Mouse (Mus musculus): ENCODE results near the gene Rab11fip3.
"Not testable (repeated sequence)": the region's sequence is repeated elsewhere in the genome, so short reads cannot be mapped to it uniquely, and the experiment has no call there.

Gene Rab11fip3

DNA sequence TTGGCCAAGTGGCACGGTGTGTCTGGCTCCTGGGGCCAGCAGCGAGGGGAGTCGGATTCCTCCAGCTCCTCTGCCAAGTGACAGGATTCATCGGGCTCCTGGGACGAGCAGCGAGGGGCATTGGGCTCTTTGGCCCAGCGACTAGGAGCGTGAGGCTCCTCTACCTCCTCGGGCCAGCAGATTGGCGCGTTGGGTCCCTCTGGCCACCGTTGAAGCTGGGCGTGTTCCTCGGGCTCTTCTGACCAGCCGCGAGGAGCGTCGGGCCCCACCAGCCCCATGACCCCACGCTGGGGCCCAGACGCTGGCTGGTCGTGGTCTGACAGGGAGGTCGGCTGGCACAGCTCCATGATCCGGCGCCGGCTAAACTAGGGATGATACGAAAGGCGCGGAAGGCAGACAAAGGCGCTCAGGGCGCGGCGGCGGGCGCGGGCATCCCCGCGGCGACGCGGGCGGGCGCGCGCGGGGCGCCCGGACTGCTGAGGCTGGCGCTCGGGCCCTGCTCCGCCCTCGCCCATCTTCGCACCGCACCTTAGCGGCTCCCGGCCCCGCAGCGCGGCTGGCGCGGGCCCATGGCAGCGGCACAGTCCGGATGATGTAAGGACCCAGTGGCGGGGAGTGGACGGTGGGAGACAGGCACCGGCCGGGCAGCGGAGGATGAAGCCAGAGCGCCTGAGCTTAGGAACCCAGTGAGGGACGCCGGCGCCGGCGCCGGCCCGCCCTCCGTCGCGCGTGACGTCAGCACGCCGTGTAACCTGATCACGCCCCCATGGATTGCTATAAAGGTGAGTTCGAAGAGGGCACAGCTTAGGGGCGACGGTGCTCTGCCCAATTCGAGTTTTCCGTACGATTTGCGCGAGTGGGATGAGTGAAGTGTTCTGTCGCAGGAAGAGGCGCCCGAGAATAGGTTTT, at the start of gene Rab11fip3:
Gene Rab11fip3, minus strand, starts transcription at position 725 of the 909 bp plus-strand sequence.
- DNase-seq (ENCODE audit: low spot score in 2 of 2), result peak; percentile 78 to 84

DNA sequence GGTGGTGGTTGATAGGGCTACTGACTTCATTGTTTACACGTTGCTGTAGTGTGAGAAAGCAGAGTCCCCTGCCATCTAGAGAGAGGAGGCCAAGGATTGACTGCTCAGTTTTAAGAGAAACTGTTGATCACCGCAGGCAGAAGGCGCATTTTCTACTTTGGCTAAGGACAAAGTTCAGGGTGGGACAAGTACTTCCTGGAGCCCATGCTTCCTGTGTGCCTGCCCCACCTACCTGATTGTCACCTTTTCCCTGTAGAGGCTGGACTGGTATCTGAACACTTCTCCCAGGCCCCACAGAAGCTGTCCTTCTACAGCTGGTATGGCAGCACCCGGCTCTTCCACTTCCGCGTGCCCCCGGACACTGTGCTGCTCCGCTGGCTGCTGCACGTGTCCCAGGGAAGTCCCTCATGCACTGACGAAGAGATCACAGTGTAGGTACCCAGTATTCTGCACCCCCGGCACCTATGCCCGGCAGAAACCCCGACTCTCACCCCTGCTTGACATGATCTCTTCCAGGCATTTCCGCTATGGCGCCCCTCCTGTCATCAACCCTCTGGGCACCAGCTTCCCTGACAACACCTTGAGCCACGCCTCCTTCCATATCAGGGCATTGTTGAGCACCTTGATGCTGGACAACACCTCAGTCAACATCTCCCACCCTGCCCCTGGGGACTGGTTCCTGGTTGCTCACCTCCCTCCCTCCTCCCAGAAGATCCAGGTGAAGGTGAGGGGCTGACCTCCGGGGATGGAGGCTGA, 47.3 kb upstream of the Rab11fip3 start:
- DNase-seq (ENCODE audit: low spot score in 2 of 2), result no peak

DNA sequence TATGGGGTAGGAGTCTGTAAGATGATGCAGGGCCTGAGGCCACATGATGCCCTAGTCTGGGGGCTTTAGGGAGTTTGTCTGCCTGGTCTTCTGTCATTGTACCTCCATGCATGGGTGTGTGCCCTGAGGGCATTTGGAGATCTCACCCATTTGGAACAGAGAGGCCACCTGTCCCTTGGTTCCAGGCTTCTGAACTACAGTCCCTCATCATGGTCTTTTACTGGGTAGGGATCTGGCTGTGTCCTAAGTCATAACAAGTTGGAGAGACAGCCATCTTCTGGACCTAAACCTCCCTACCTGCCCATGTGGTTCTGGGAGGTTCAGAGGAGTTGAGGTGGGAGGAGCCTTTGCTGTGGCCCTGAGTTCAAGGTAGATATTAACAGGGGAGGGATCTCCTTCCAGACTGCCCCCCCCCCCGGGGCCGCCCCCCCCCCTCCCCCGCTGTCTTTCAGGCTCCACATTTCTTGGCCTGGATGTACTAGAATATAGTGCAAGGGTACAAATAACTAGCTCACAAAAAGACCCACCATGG, 46.7 kb upstream of the Rab11fip3 start:
- no peak for DNase-seq (ENCODE audit: low spot score in 2 of 2)

DNA sequence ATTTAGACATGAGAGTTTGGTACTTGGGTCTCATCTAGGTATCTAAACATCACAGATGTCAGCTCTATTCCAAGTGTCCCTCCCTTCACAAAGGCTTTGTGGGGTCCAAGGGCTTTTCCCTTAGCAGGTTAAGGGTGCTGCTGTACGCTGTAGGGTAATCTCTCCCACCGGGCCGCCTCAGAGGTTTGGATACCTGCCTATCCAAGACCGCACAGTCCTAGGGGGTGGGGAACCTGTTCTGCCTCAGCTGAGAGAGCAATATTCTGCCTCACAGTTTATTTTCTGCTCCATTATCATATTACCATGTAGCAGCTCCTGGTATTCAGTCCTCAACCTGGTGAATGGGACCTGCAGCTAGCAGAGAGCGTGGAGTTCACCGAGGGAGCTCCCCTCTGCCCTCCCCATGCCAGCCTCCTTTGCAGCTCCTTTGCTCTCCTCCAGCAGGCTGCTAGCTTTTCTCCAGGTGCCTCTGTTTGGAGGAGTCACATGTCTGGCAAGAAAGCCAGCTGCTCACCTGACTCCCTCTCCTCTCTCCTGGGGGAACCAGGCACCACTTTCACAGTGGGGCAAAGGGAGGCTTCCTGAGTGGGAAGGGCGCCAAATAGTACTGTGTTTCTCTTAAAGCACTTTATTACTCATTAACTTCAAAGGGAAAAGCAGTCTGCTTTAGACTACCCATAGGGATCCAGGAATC, 46.0 kb upstream of the Rab11fip3 start:
- DNase-seq (ENCODE audit: low spot score in 2 of 2), result no peak

DNA sequence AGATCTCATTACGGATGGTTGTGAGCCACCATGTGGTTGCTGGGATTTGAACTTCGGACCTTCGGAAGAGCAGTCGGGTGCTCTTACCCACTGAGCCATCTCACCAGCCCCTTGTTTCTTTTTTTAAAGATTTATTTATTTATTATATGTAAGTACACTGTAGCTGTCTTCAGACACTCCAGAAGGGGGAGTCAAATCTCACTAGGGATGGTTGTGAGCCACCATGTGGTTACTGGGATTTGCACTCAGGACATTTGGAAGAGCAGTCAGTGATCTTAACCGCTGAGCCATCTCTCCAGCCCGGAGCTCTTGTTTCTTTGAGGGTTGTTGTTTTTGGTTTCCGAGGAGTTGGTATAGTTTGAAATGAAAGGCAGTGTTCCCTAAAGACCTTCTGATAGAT, 45.1 kb upstream of the Rab11fip3 start:
- DNase-seq (ENCODE audit: low spot score in 2 of 2), result not testable (repeated sequence)

DNA sequence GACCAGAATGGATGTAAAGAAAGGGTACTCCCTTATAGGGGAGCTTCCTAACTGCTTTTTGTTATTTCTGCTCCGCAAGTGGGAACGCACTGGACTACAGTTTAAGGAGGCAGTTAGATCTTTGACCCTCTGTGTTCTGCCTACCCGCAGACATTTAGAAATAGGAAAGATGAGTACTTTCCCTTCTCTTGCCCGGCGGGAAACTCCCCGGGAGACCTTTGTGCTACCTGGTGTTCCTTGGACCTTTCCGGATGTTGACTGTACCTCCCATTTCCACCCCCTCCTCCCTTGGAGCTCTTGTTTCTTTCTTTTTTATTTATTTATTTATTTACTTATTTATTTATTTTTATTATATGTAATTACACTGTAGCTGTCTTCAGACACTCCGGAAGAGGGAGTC, 44.7 kb upstream of the Rab11fip3 start:
- no peak for DNase-seq (ENCODE audit: low spot score in 2 of 2)

DNA sequence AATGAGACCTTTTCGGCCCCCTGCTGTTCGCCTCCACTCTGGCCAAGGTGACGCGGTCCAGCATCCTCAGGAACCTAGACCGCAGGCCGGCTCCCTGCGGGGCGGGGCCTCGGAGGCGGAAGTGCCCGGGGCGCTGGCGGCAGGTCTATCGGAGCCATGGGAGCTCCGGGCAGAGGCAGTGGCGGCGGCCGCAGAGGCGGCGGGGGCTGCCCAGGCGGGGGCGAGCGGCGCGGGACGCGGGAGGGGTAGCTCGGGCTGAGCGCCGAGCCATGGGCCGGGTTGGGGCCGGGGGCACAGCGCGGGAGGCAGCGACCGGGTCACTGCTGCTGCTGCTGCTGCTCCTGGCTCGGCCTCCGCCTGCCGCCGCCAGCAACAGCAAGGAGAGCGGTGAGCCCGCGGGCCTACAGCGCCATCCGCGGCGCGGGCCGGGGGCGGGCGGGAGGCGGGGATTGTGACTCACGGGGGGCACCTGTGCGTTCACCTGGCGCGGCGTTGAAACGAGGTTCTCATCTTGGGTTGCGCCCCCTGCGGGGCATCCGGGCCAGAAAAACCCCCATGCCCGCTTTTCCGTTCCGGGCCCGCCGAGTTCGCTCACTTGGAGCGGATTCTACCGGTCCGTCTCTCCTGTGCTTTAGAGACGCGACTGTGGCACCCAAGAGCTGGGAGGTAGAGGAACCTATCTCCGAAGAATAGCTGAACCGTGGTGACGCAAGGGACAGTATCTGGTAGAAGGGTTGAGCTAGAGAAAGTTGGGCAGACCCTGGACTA, 44.0 kb upstream of the Rab11fip3 start, which contains the start of gene Tmem8:
Gene Tmem8, plus strand, starts transcription at position 119 of the 768 bp plus-strand sequence.
- DNase-seq (ENCODE audit: low spot score in 2 of 2), result peak; percentile 63 to 65

DNA sequence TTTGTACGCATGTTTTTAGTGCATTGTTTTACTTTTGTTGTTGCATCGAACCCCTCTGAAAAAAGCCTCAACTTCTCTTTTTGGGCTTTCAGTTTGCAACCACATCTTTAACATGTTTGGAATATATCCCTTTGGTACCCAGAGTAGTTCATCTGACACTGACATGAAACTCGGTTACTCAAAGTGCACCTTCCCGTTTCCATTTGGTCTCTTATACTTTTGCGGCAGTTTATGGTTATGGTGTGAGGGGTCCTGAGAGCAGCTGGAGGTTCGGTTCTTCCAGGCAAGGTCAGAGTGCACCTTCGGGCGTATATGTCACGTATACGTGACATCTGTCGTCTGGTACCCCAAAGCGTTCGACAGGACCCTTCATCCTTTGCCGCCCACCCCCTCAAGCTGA, 43.4 kb upstream of the Rab11fip3 start:
- no peak for DNase-seq (ENCODE audit: low spot score in 2 of 2)

DNA sequence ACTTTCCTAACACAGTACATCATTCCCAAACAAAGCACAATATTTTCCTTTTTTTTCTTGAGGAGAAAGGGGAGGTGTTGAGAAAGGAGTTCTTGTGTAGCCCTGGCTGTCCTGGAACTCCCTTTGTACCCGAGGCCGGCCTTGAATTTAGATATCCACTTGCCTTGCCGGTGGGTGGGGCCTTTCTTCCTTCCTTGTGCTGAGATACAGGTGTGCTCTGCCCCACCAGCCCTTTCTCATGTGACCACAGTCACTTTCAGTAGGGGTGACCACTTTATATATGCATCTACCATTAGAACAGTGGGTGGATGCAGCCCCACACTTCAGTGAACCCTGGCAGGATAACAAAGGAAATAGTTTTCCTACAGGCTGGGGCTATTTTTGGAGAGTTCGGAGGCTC, 42.4 kb upstream of the Rab11fip3 start:
- DNase-seq (ENCODE audit: low spot score in 2 of 2), result no peak

DNA sequence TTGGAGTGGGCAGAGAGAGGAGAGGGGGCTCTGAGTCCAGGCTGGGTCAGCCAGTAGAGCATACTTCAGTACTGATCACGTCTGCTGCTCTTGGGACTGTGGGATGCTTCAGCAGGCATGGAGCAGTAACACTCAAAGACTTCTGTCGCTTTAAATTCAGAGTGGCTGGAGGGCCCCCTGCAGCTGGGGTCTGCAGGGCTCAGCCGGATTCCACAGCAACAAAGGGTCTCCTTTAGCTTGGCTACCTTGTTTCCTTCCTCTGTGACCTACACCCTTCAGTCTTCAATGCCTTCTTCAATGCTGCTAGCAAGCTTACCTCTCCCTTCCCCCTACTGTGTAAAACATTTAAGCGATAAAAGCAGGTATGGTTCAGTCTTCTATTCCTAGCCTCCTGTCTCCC, 41.7 kb upstream of the Rab11fip3 start:
- DNase-seq (ENCODE audit: low spot score in 2 of 2), result no peak

DNA sequence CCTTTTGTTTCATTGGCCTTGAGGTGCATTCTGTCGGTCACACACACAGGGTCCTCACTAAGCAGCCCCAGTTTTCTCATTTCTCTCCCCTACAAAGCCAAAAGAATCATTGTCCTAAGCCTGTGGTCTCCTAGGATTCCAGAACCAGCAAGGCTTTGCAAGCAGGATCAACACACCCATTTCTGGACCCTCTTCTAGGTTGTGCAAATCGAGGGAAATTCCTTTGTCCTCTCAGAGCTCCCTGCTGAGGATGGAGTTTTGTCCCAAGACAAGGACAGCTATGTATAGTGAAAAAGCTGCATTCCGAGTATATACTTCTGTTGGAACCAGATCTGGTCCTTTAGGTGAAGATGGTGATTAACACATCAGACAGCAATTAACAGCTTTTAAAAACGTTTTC, 40.8 kb upstream of the Rab11fip3 start:
- no peak for DNase-seq (ENCODE audit: low spot score in 2 of 2)

DNA sequence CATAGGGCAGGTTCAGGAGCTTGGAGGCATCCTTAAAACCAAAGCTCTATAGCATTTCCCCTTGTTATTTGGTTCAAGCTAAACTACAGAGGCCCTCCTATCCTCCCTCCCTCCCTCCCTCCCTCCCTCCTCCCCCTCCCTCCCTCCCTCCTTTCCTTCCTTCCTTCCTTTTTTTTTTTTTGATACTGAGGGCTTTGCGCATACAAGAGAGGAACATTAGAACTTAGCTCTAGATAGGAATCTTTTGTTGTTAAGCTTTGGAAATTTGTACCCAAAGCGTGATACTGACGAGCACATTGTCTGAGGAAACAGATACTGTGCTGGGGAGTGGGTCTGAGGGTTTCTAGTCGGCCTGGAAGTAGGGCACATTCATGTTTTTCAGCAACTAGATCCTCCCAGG, 36.3 kb upstream of the Rab11fip3 start:
- no peak for DNase-seq (ENCODE audit: low spot score in 2 of 2)

DNA sequence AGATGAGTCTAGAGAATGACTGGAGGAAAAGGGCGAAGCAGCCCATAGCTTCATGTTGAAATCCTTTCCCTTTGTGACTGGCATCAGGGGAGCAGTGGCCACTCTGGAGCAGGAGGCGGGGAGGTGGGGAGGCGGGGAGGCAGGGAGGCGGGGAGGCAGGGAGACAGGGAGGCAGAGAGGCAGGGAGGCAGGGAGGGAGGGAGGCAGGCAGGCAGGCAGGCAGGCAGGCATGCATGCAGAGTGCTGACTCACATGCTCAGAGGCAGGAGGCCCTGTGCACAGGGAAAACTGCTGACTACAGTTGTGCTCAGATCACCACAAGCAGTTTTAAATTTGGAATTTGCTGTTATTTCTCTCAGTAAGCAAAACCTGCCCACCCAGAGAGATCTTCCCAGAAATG, 32.1 kb upstream of the Rab11fip3 start:
- DNase-seq (ENCODE audit: low spot score in 2 of 2), result peak in 1 of 2 experiments; percentile 38

DNA sequence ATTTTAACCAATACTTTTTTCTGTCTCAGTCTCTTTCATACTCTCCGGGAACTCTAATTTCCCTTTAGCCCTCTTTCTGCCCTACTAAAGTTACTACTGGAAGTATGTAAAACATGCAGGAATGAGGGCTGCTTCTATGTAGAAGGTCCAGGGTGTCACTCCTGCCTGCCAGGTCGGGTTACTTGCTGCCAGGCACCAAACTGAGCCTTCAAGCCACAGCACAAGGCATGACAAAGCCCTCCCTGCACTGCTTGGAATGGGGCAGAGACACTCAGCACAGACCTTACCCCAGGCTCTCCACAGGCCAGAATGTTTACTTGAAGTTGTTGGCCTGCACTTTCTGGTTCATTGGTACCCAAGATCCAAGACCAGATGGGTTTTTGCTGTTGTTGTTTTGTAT, 30.8 kb upstream of the Rab11fip3 start:
- DNase-seq (ENCODE audit: low spot score in 2 of 2), result no peak

DNA sequence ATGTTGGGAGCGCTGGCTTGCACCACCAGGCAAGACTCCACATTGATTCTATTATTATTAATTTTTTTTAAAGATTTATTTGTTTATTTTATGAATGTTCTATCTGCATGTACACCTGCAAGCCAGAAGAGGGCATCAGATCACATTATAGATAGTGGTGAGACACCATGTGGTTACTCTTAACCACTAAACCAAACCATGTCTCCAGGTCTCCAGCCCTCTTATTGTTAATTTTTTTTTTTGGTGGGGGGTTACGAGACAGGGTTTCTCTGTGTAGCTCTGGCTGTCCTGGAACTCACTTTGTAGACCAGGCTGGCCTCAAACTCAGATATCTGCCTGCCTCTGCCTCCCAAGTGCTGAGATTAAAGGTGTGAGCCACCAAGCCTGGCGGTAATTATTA, 30.0 kb upstream of the Rab11fip3 start:
- not testable (repeated sequence) for DNase-seq (ENCODE audit: low spot score in 2 of 2)

DNA sequence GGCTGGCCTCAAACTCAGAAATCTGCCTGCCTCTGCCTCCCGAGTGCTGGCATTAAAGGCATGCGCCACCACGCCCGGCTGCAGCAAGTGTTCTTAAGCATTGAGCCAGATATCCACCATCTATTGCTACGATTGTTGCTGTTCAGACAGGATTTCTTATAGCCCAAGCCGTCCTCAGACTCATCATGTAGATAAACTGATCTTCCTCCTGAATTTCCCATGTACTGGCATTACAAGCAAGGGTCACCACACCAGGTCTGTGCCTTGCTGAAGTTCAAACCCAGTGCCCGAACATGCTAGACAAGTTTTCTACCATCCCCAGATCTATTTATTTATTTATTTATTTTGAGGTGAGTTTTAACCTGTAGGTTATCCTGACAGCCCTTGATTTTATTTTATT, 29.1 kb upstream of the Rab11fip3 start:
- DNase-seq (ENCODE audit: low spot score in 2 of 2), result no peak

DNA sequence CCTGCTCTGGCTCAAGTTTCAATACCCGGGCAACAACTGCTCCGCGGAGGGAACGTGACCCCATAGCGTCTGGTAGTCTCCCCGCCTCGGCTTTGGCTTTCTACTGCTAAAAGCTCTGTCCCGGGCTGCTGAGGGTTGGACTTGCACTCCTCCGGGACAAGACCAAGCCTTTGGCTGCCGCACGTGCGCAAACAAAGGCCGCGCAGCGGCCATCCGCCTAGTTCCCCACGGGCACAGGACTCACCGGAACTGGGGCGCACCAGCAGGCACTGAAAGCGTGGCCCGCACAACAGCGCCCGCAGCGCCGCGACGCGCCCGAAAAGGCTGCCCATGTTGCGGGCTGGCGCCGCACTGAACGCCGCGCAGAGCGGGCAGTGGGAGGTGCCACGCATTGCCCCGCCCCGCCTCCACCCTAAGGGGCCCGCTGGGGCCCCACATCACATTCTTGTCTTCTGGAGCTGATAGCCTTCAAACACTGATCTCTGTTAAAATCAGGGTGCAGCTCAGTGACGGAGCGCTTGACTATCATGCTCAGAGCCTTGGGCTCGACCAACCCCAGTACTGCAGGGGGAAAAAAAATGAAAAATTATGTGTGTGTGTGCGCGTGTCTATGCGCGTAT, 25.9 kb upstream of the Rab11fip3 start, which contains the start of gene Nme4:
Gene Nme4, minus strand, starts transcription at position 482 of the 620 bp plus-strand sequence.
- peak; percentile 58 to 73 for DNase-seq (ENCODE audit: low spot score in 2 of 2)

DNA sequence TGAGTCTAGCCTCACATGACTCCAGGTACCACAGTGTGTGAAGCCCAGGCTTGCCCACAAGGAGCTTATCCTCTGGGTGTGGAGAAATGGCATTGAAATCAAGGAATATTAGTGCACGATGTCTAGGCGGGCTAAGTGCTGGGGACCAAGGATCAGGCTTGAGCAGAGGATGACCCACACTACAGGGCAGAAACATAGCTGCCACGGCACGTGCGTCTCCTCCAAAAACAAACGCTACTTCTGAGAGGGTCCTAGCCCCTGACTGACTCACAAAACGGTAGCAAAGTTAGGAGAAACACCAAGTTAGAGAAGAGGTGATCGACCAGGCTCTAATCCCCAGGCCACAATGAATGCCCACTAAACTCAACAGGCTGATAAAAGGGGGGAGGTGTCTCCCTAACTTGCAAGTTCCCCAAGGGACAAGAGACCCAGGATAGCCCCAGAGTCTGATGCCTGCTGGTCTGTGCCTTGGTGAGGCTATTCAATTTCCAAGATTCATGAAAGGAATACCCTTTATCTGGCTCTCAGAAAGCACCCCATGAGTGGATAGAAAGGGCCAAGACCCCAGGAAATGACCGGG, 25.3 kb upstream of the Rab11fip3 start:
- DNase-seq (ENCODE audit: low spot score in 2 of 2), result no peak

DNA sequence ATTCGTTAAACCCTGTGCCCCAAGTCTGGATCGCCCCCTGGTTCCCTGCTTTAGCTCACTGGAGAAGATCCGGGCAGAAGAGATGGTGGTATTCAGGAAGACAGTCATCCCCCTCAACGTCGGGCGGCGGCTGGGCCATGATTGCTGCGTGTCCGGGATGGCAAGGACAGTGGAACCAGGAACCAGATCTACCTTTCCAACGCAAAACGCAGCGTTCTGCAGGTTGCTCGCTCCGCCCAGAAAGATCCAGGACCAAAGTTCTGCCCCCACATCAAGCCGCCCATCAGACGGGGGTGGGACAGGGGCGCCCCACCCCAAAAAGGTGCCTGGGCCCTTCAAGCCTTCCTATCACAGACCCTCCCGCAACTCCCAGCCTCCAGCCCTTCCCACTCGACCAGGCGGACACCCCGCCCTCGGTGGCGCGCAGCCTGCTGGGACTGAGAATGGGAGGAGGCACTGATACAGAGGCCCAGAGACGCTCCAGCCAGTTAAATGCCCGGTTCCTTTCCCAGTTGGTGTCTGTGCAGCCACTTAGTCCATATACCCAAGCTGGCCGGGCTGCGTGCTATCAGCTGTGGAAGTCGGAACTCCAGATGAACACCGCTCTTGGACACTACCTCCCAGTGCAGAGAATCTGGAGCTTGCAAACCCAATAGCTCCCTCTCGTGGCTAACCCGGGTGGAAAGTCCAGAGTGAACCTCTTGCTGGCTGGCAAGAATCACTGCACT, 20.7 kb upstream of the Rab11fip3 start, which contains the start of gene Decr2:
Gene Decr2, minus strand, starts transcription at position 433 of the 728 bp plus-strand sequence.
- peak; percentile 89 to 92 for DNase-seq (ENCODE audit: low spot score in 2 of 2)

All from frontal cortex, postnatal 36 days (tissue).